Mouse (Mus musculus) forebrain, embryonic 14.5 days (tissue): ENCODE results near the gene Zfp53. TPM values are rescaled to one million over a fixed set of nuclear protein-coding genes. Genes with fewer than 3 reads are reported as not detected.

Source experiments
- ATAC-seq: fragments of 200-750 bp; cut with Nextera tagmentation; 2 replicates; pipeline ENCODE4 v1.8.0; 2017; ENCODE audit warnings: mild to moderate bottlenecking, moderate library complexity
- DNase-seq: peaks from one replicate; pipeline ENCODE4 v3.0.0-alpha.2; 2015; ENCODE audit warnings: low spot score
- H3K27ac ChIP-seq: fragments of 300-500 bp; sonication (generic); 2 replicates; pipeline ENCODE4 v1.5.1; 2014; ENCODE audit warnings: low read depth, mild to moderate bottlenecking, control low read depth, low read length, moderate library complexity
- H3K27me3 ChIP-seq: fragments of 300-500 bp; sonication (generic); replicated peaks from 2 replicates; pipeline ENCODE4 v1.6.1; 2014; ENCODE audit warnings: low read length, control low read depth, mixed read lengths; ENCODE audit not compliant: control insufficient read depth, insufficient read depth
- H3K36me3 ChIP-seq: fragments of 300-500 bp; sonication (generic); 2 replicates; pipeline ENCODE4 v1.6.1; 2014; ENCODE audit warnings: low read length, control low read depth; ENCODE audit not compliant: control insufficient read depth, insufficient read depth
- H3K4me1 ChIP-seq: fragments of 300-500 bp; sonication (generic); 2 replicates; pipeline ENCODE4 v1.6.1; 2014; ENCODE audit warnings: antibody characterized with exemption, low read length, control low read depth; ENCODE audit not compliant: control insufficient read depth, insufficient read depth
- H3K4me2 ChIP-seq: fragments of 300-500 bp; sonication (generic); 2 replicates; pipeline ENCODE4 v1.6.1; 2014; ENCODE audit warnings: mild to moderate bottlenecking, control low read depth, low read length
- H3K4me3 ChIP-seq: fragments of 300-500 bp; sonication (generic); 2 replicates; pipeline ENCODE4 v1.5.1; 2014; ENCODE audit warnings: low read depth, low read length, control low read depth
- H3K9ac ChIP-seq: fragments of 300-500 bp; sonication (generic); 2 replicates; pipeline ENCODE4 v1.6.1; 2014; ENCODE audit warnings: mild to moderate bottlenecking, low read length, control low read depth, moderate library complexity
- H3K9me3 ChIP-seq: fragments of 300-500 bp; sonication (generic); replicated peaks from 2 replicates; pipeline ENCODE4 v1.6.1; 2016; ENCODE audit warnings: low read length, control low read depth, mixed read lengths; ENCODE audit not compliant: control insufficient read depth
- WGBS: fragments of 180-500 bp; shearing (Covaris S2); extraction: QIAGEN DNeasy Blood & Tissue Kit; methylation state at CpG from one replicate; pipeline ENCODE4 v1.1.7; 2014; 5-methylcytosine and 5-hydroxymethylcytosine counted together
- polyA plus RNA-seq: library from polyadenylated mRNA; unstranded; fragments of >200 nt; fragmentation: Nextera tagmentation; extraction: Ambion mirVana; gene quantifications from 2 replicates; pipeline ENCODE4 v1.2.1, GENCODE M21; 2014

Zfp53 gene
- polyA plus RNA-seq, 1 experiment from 2014 or later, result 9.3 TPM

- H3K4me2 ChIP-seq, result no peak overlapping the region; the same call in 1 of the 2 replicates
- peaks cover 2% of the 10 kb centered on the region; the same call in 1 of the 2 replicates for H3K4me1 ChIP-seq
- no peaks in the 10 kb centered on the region for H3K36me3 ChIP-seq
- H3K9me3 ChIP-seq, result no peaks in the 10 kb centered on the region
- peak; percentile 30; the same call in 1 of the 2 replicates for ATAC-seq
- H3K9ac ChIP-seq, result no peak overlapping the region
- peak; percentile 95 for DNase-seq
- H3K27me3 ChIP-seq, result no peaks in the 10 kb centered on the region
- 17% methylated on average over 4 of the region's 4 CpGs for WGBS
- no peak overlapping the region for H3K27ac ChIP-seq
- H3K4me3 ChIP-seq, result no peak overlapping the region
These were observed 45.8 kb downstream of the Zfp53 start for GRCm38 (mm10) chr17:21534460-21535095.

- H3K9ac ChIP-seq, result peak within 1 kb of the TSS; percentile 64
- H3K4me2 ChIP-seq, result peak within 1 kb of the TSS; percentile 66
- H3K9me3 ChIP-seq, result no peaks in the 10 kb centered on the region
- ATAC-seq (peak; percentile 51), DNase-seq (peak; percentile 28)
- H3K27me3 ChIP-seq, result no peaks in the 10 kb centered on the region
- H3K4me1 ChIP-seq, result peaks cover 2% of the 10 kb centered on the region; the same call in 1 of the 2 replicates
- H3K4me3 ChIP-seq, result peak within 1 kb of the TSS; percentile 38
- no peak within 1 kb of the TSS for H3K27ac ChIP-seq
- H3K36me3 ChIP-seq, result no peaks in the 10 kb centered on the region
- WGBS, result 5% methylated on average over 21 of the region's 21 CpGs
These were observed 46.6 kb downstream of the Zfp53 start, which contains the start of gene Zfp52 for GRCm38 (mm10) chr17:21535096-21536001. Zfp52 (plus strand) TSS chr17:21535539.

- Histone ChIP-seq H3K4me3 (peak overlapping the region; percentile 38), H3K36me3 (no peaks in the 10 kb centered on the region), H3K4me2 (peak overlapping the region; percentile 66), H3K27me3 (no peaks in the 10 kb centered on the region), H3K9ac (peak overlapping the region; percentile 64), H3K27ac (no peak overlapping the region), H3K4me1 (peaks cover 2% of the 10 kb centered on the region; the same call in 1 of the 2 replicates), H3K9me3 (no peaks in the 10 kb centered on the region)
- ATAC-seq (no peak), DNase-seq (no peak)
- WGBS, result 38% methylated on average over 7 of the region's 7 CpGs
These were observed 47.3 kb downstream of the Zfp53 start for GRCm38 (mm10) chr17:21536096-21536495.

DNA sequence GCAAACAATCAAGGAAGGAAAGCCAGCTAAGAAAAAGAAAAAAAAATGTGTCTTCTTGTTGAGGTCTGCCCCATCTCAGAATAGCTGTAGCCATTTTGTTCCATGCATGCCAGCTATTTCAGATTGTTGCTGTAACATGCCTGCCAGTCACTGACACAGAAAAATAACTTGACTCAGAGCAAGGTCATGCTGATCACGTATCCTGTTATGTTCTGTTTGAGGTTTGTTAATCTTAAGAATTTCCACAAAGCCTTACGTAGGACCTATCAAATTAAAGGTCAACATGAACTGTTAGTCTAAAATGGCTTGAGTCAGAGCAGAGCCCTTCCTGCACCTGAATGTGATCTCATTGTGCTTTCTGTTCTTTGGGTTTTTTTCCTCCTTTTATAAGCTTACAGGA is 47.9 kb downstream of the Zfp53 start:
- no peaks in the 10 kb centered on the region for H3K36me3 ChIP-seq
- DNase-seq, result no peak
- H3K9me3 ChIP-seq, result no peaks in the 10 kb centered on the region
- no peak overlapping the region for H3K4me2 ChIP-seq
- no peaks in the 10 kb centered on the region for H3K27me3 ChIP-seq
- H3K9ac ChIP-seq, result no peak overlapping the region
- 90% methylated on average over 2 of the region's 2 CpGs for WGBS
- no peak for ATAC-seq
- no peak overlapping the region for H3K4me3 ChIP-seq
- no peak overlapping the region for H3K27ac ChIP-seq
- no peaks in the 10 kb centered on the region; the same call in 1 of the 2 replicates for H3K4me1 ChIP-seq

- Histone ChIP-seq H3K9ac (no peak overlapping the region), H3K4me2 (no peak overlapping the region), H3K27ac (no peak overlapping the region), H3K9me3 (no peaks in the 10 kb centered on the region), H3K4me1 (no peaks in the 10 kb centered on the region), H3K27me3 (no peaks in the 10 kb centered on the region), H3K4me3 (no peak overlapping the region), H3K36me3 (no peaks in the 10 kb centered on the region)
- no peak for ATAC-seq
- 88% methylated on average over 2 of the region's 2 CpGs for WGBS
- DNase-seq, result no peak
These were observed 69.0 kb downstream of the Zfp53 start for GRCm38 (mm10) chr17:21557831-21558230.

Other genes with a start within 250 kb of the Zfp53 start
- gene Vmn1r235, start 232.6 kb upstream of the Zfp53 start, polyA plus RNA-seq, result not detected in 2 replicates
- gene Vmn1r236, start 206.1 kb upstream of the Zfp53 start, polyA plus RNA-seq, result not detected in 2 replicates
- gene Vmn1r237, start 177.1 kb upstream of the Zfp53 start, polyA plus RNA-seq, result not detected in 2 replicates
- gene Zfp677, start 105.2 kb upstream of the Zfp53 start, polyA plus RNA-seq, result 4.6 and 6.1 TPM in 2 replicates
- 6.0 and 7.3 TPM in 2 replicates for gene Zfp54, start 65.8 kb upstream of the Zfp53 start, polyA plus RNA-seq
- gene Zfp51, start 38.6 kb upstream of the Zfp53 start, polyA plus RNA-seq, result 14.4 and 16.0 TPM in 2 replicates
- gene Zfp52, start 46.5 kb downstream of the Zfp53 start, polyA plus RNA-seq, result 1.4 and 1.9 TPM in 2 replicates
- 22.7 and 23.0 TPM in 2 replicates for gene Zfp948, start 78.0 kb downstream of the Zfp53 start, polyA plus RNA-seq
- 11.8 and 14.8 TPM in 2 replicates for gene Zfp983, start 161.6 kb downstream of the Zfp53 start, polyA plus RNA-seq
- gene Gm10226, start 202.9 kb downstream of the Zfp53 start, polyA plus RNA-seq, result 22.1 and 23.7 TPM in 2 replicates
- gene Zfp760, start 218.7 kb downstream of the Zfp53 start, polyA plus RNA-seq, result 19.9 and 21.8 TPM in 2 replicates
- 6.5 and 7.5 TPM in 2 replicates for gene Zfp229, start 241.8 kb downstream of the Zfp53 start, polyA plus RNA-seq